Mouse (Mus musculus) embryo, embryonic 11 days (tissue): ENCODE measurements around the gene Magi1.

Source experiments
- DNase-seq: peaks from one replicate; pipeline ENCODE4 v3.0.0-alpha.2; 2015

Magi1 gene

GRCm38 (mm10) chr6:94283318-94284061, at the start of gene Magi1:
Magi1 (minus strand) TSS chr6:94283917.
- DNase-seq = peak; percentile 99

DNA sequence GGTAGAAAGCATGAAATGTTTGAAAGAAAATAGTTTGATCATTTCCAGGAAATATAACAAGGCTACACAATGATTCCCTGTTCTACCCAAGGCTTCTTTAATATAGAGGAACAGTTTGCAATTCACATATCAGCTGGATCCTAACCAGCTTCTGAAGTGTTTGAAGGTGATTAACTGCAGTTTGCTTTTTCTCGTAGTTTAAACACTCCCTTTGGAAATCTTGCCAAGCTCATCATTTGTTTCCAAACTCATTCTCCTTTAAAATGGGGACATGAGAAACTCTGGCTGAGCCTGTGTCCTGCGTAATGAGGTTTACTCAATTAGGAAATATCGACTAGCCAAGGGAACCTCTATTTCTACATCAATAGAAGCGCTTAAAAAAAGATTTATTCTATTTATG, 43.4 kb upstream of the Magi1 start:
- no peak for DNase-seq

- no peak for DNase-seq
Observed at GRCm38 (mm10) chr6:94316886-94317285, 33.2 kb upstream of the Magi1 start.

- no peak for DNase-seq
Observed at GRCm38 (mm10) chr6:94312285-94312684, 28.6 kb upstream of the Magi1 start.

GRCm38 (mm10) chr6:94308498-94308897, 24.8 kb upstream of the Magi1 start:
- no peak for DNase-seq

DNA sequence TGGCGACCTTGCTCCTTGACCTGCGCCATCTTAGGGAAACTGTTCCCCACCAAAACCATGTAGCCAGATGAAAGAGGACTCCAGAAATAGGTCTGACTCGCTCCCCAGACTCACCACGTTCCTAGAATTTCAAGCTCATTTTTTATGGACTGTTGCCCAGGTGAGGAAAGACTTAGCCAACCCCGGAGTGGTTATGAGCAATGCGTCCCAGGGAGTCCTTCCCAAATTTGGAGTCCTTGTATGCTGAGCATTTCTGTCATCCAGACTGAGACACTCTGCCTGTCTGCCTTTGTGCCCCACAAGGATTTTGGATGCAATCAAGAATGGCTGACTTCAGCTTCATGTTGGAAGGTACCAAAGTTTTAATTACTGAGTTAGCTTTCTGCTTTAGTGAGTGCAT, 19.8 kb upstream of the Magi1 start:
- DNase-seq = no peak

DNA sequence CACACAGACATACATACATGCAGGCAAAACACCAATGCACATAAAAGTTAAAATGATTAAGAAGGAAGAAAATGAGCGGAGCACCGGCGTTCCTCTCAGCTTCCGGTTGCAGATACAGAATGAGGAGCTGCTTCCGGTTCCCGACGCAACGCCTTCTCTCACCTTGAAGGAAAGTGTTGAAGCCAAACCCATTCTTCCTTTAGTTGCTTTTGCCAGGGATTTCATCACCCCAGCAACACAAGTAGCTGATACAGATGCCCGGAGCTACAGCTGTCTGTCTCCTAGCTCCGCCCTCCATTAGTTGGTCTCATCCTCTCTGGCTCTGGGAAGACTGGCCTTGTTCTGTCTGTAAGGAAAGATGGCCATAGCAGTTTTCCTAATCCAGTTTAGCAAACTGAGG, 18.1 kb upstream of the Magi1 start:
- DNase-seq = no peak

DNA sequence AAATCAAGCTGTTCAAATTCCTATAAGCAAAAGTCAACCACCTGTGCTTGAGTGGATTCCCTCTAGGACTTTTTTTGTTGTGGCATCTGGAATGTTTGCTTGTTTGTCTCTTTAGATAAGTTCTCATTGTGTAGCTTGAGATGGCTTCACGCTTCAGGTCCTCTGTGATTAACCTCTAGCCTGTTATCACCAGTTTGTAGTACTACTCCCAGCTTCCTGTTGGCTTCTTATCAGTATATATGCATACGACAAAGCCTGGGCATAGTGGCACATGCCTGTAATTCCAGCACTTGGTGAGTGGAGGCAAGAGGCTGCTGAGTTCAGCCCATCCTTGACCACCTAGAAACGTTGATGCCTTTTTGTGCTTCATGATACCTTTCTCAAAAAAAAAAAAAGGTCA, 16.8 kb upstream of the Magi1 start:
- no peak for DNase-seq

DNA sequence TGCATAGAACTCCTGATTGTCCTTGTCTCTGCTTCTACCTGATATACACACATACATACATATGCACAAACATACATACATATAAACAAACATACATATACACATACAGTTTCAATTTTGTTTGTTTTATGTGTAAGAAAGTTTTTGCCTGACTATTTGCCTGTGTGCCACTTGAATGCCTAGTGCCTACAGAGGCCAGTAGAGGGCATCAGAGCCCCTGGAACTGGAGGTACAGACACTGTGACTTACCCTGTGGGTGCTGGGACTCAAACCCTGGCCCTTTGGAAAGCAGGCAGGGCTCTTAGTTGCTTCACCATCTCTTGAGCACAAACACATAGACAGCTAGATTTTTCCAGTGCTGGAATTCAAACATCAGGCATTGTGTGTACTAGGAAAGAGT, 3.7 kb upstream of the Magi1 start:
- DNase-seq = no peak

DNA sequence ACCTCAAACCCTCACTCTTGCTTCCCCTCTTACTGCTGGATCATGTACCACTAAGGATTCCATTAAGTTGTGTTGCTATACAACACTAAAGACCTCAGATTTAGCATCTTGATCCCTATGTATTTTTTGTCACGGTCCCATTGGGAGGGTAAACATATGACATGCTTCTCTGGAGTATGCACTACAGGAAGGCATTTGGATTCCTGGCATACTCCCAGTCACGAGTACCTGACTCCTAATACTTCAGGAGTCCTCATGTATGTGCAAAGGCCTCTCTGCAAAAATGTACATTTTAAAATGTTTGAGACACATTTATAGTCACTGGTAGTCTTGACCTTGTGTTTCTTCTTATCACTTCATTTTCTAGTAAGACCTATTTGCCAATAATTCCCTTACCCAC, 2.8 kb upstream of the Magi1 start:
- no peak for DNase-seq

- peak; percentile 66 for DNase-seq
Observed at GRCm38 (mm10) chr6:94284089-94284825, 540 bp upstream of the Magi1 start.

DNA sequence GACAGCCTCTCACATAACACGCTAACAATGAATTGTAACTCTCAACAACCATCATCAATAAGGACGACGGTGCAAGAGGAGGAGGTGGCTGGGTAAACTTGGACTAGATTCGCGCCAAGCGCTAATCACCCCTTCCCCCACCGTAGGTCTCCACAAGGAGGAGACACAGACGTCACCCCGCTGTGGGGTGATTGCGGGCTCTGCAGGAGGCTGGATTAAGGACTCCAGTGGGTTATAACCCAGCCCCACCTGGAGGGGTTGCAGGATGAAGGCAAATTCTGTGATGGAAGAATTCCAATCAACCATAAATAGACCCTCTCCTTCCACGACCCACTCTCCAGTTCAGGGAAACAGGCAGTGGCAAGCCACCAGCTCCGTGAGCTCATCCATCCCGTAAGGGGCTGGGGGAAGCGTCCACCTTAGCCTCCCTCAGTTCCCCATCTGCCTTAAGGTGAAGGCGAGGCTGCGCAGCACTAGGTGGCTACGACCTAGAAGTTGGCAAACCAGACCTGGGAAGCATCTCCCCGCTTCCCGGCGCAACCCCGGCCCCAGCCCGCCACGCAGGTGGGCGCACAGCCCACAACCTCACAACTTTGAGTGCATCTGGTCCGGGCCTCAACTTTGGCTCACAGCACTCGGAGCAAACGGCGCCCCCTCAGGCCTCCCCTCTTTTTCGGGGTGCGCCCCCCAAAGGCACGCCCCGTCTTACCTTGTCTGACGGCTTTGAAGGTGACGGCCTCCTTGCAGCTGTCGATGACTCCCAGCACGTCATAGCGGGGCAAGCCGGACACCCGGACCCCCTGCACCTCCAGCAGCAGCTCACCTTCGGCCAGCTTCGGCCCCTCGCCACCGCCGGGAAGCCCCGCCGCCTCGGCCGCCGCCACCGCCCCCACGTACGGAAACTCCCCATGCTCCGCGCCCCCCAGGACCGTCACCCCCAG, 1.1 kb downstream of the Magi1 start:
- DNase-seq = peak; percentile 70

GRCm38 (mm10) chr6:94281606-94282280, 2.0 kb downstream of the Magi1 start:
- peak; percentile 52 for DNase-seq

DNA sequence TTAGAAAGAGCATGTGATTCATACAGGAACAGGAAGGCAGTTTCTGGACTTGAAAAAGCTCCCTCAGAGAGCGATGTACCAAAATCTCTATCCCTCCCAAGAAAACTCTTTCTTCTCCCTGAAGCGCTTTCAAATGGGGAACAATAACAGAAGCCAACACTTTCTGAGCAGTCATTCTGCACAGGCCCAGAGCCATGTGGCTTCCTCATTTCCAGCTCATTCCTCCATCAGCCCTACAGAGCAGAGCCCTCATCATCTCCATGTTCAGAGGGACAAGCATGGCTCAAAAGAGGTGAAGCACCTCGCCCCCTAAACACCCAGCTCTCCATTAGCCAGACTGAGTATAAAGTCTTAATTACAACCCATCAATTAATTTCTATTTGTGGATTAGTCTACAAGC, 9.8 kb downstream of the Magi1 start:
- no peak for DNase-seq

- no peak for DNase-seq
Observed at GRCm38 (mm10) chr6:94270001-94270400, 13.7 kb downstream of the Magi1 start.

GRCm38 (mm10) chr6:94269174-94269573, 14.5 kb downstream of the Magi1 start:
- no peak for DNase-seq

DNA sequence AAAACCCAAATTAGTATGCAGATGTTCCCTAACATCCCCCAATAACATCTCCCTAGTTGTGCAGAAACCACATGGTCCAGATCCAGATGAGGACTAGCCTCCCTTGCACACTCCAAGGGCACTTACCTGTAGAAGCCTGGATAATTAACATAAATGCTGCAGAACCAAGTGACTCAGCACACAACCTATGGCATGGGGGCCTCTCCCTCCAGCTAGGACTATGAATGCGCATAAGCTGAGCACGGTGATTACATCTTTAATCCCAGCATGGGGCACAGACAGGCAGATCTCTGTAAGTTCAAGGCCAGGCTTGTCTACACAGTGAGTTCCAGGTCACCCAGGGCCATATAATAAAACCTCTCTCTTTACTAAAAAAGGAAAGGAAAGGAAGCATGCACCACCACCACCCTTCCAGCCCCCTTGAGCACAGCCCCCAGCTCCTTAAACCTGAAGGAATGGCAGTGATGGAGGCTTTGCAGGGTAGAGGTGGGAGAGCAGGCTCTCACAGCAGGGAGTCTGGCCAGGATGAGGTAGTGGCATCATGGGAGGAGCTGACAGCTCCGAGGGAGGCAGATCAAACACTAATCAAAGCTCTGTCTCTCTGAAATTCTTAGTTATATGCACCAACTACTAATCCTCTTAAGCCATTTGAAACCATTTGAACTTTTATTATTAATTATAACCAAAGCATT, 18.3 kb downstream of the Magi1 start:
- no peak for DNase-seq

DNA sequence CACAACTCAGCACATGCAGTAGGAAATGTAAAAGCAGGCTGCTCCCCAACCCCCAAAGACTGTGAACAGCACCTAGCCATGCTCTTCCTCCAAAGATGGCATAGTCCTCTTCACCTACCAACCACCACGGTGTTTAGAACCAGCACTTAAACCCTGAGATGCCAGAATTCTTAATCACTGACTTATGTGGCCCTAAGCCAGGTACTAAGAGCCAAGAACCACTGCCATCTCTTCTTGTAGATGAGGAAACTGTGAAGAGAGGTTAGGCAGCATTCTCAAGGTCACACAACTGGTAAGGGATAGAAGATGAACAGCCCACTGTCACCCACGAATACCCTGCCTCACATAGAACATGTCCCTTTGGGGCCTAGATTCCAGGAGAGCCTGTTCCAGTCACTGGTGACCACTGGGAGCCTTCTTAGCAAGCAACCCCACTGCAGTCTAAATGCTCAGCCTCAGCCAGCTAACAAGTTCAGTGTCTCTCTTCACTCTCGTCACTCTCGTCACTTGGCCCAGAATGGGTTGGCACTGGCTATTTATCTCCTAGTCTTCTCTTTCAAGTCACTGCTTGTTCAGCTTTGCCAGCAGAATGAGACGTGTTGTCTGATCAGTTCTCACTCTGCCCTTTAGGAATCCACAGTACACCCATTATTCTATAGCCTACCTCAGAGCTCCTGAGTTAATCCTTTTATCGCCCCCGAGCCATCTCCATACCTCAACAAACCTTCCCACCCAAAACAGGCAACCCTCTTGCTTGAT, 19.4 kb downstream of the Magi1 start:
- no peak for DNase-seq

DNA sequence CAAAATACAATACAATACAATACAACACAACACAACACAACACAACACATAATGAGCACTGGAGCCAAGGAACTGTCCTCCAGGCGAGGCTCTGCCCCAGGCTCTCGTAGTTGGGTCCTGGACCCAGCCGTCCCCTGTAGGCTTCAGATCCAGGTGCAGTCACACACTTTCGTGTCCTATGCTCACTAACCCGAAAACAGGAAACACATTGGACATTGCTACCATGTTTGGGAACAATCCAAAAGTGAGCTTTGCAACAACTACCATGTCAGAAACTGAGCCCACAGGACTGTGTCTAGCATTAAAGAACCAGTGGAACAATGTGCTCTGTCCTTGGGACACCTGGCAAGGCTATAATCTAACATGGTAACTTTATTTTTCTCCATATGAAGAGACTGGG, 22.9 kb downstream of the Magi1 start:
- DNase-seq = no peak

GRCm38 (mm10) chr6:94259981-94260380, 23.7 kb downstream of the Magi1 start:
- DNase-seq = no peak

- no peak for DNase-seq
Observed at GRCm38 (mm10) chr6:94257831-94258173, 25.9 kb downstream of the Magi1 start.
